Mouse (Mus musculus) small intestine, adult 2 months (tissue): ENCODE measurements around the gene Cd79b. TPM values are rescaled to one million over a fixed set of nuclear protein-coding genes. Genes with fewer than 3 reads are reported as not detected.
A peak's percentile ranks its signal among the peaks of the same experiment; 100 is the strongest.

ENCODE experiments used
- H3K27ac ChIP-seq: fragments of 200-500 bp; 2 replicates; pipeline ENCODE4 v1.5.1; 2012; ENCODE audit warnings: low read depth, low read length, control low read depth, inconsistent platforms; ENCODE audit not compliant: insufficient read depth
- H3K27me3 ChIP-seq: fragments of 200-500 bp; 2 replicates; pipeline ENCODE4 v1.6.1; 2012; ENCODE audit warnings: mild to moderate bottlenecking, moderate library complexity, low read length, inconsistent platforms; ENCODE audit not compliant: control insufficient read depth, insufficient read depth
- H3K36me3 ChIP-seq: fragments of 200-500 bp; 2 replicates; pipeline ENCODE4 v1.6.1; 2012; ENCODE audit warnings: mild to moderate bottlenecking, low read length, control low read depth, inconsistent platforms; ENCODE audit not compliant: control insufficient read depth, insufficient read depth
- H3K4me1 ChIP-seq: fragments of 200-500 bp; 2 replicates; pipeline ENCODE4 v1.6.1; 2012; ENCODE audit warnings: low read length, inconsistent platforms, mixed read lengths; ENCODE audit not compliant: control insufficient read depth, insufficient read depth, insufficient read length
- H3K4me3 ChIP-seq: fragments of 200-500 bp; 2 replicates; pipeline ENCODE4 v1.5.1; 2012; ENCODE audit warnings: low read depth, mild to moderate bottlenecking, control low read depth, inconsistent platforms, low read length, moderate library complexity
- CTCF ChIP-seq: fragments of 200-500 bp; IDR thresholded peaks from 2 replicates; pipeline ENCODE4 v1.5.1; 2012; ENCODE audit warnings: low read depth, mild to moderate bottlenecking, control low read depth, inconsistent platforms, low read length, moderate library complexity, mixed read lengths; ENCODE audit not compliant: insufficient replicate concordance, insufficient read length; ENCODE audit errors: extremely low read depth
- POLR2A ChIP-seq: fragments of 200-500 bp; IDR thresholded peaks from 2 replicates; pipeline ENCODE4 v1.6.1; 2012; ENCODE audit warnings: low read depth, mild to moderate bottlenecking, control low read depth, inconsistent platforms, low read length, moderate library complexity
- WGBS: fragments of 180-500 bp; shearing (Covaris S2); methylation state at CpG from one replicate; pipeline ENCODE4 v1.1.7; 2018; 5-methylcytosine and 5-hydroxymethylcytosine counted together
- polyA plus RNA-seq: library from polyadenylated mRNA; depleted of rRNA; stranded (reverse); fragments of >200 nt; gene quantifications from 2 replicates; pipeline ENCODE4 v1.2.3, GENCODE M21; 2012

Cd79b gene
- polyA plus RNA-seq, 1 experiment, result 21.2 TPM

- Histone ChIP-seq H3K27me3 (no peaks in the 10 kb centered on the region), H3K36me3 (no peaks in the 10 kb centered on the region), H3K27ac (peak overlapping the region; percentile 48; the same call in 1 of the 2 replicates), H3K4me1 (peaks cover 27% of the 10 kb centered on the region), H3K4me3 (no peak overlapping the region)
- WGBS, result 90% methylated on average over 6 of the region's 6 CpGs
- TF ChIP-seq POLR2A (no peak), CTCF (no peak)
Observed at GRCm38 (mm10) chr11:106273811-106274210, 40.8 kb downstream of the Cd79b start.

GRCm38 (mm10) chr11:106273311-106273684 lies 41.3 kb downstream of the Cd79b start:
- peak overlapping the region; percentile 48 for H3K27ac ChIP-seq
- WGBS, result 3% methylated on average over 16 of the region's 16 CpGs
- TF ChIP-seq CTCF (no peak), POLR2A (no peak)
- H3K4me1 ChIP-seq, result peaks cover 31% of the 10 kb centered on the region
- peak overlapping the region; percentile 64 for H3K4me3 ChIP-seq
- H3K36me3 ChIP-seq, result no peaks in the 10 kb centered on the region
- H3K27me3 ChIP-seq, result no peaks in the 10 kb centered on the region

DNA sequence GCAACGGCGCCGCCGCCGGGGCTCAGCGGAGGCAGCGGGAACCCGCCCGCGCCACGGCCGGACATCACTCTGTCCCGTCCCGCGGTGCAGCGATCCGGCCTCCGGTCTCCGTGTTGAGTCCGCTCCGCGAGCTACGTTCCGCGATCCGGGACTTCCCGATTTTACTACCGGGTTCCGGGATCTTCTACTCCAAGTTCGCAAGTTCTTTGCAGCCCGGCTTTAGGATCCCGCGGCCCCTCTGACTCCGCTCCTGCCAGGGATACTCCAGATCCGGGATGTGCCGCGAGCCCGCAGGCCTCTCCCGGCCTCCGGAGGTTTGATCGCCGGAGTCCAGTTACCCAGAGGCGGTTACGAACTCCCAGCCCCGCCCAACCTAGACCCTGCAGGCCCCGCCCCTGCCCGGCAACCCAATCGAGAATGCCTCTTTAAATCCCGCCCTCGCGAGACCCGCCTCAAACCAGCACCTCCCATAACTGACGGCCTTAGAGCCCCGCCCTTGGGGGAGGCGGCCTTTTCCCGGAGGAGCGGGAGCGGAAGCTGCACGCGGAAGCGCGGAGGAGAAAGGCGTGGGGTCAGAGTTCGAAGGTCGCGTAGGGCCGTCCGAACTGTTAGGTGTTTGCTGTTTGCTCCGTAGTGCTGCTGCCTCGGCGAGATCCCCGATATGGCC lies 41.8 kb downstream of the Cd79b start, which contains the start of gene Smarcd2:
TSS of gene Smarcd2 (minus strand) at position 329 of the 667 bp plus-strand sequence.
- Histone ChIP-seq H3K27ac (peak within 1 kb of the TSS; percentile 77), H3K4me1 (peaks cover 35% of the 10 kb centered on the region), H3K4me3 (peak within 1 kb of the TSS; percentile 78), H3K36me3 (no peaks in the 10 kb centered on the region), H3K27me3 (no peaks in the 10 kb centered on the region)
- no peak for TF ChIP-seq CTCF
- TF ChIP-seq POLR2A, result peak; percentile 75
- under 1% methylated on average over 72 of the region's 72 CpGs for WGBS

DNA sequence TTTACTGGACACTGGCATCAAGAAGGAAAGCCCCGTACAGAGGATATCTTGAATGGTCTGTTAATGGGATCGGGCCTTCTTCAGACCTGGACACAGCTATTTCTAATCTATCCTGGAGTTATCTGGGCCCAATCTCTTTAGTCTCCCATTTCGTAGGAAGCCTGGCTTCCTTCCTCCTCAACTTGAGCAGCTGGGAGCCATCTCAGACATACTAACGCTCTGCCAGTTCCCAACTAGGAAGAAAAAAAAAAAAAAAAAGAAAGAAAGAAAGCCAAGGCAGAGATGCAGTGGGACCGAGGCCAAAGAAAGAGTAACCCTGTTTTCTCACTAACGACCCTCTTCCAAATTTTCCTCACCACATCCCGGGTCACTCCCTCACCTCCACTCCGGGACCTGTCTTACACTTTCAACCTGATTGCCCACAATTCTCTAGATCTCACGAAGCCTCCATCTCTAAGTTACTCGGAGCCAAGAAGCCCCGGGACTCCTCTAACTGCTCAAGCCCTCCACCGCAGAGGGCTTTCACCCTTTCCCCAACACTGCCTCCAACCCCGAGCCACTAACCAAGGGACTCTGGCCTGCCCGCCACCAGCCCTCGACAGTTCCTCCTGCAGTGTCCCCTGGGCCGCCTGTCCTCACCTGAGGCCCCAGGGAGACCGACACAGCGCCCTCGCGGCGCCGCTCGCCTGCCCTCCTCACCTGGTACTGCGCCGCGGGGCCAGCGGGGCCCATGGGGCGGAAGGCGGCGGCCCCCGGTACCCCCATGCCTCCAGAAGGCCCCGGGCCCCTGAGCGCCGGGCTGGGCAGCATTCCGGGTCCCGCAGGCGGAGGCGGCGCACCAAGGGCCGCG lies 42.5 kb downstream of the Cd79b start:
- under 1% methylated on average over 41 of the region's 41 CpGs for WGBS
- TF ChIP-seq CTCF (no peak), POLR2A (no peak)
- H3K27me3 ChIP-seq, result no peaks in the 10 kb centered on the region
- H3K36me3 ChIP-seq, result peaks cover 2% of the 10 kb centered on the region
- H3K27ac ChIP-seq, result peak overlapping the region; percentile 77
- H3K4me1 ChIP-seq, result peaks cover 42% of the 10 kb centered on the region
- H3K4me3 ChIP-seq, result peak overlapping the region; percentile 78

- Histone ChIP-seq H3K36me3 (peaks cover 10% of the 10 kb centered on the region), H3K27ac (peak overlapping the region; percentile 77), H3K4me3 (peak overlapping the region; percentile 78), H3K27me3 (no peaks in the 10 kb centered on the region), H3K4me1 (peaks cover 39% of the 10 kb centered on the region)
- TF ChIP-seq CTCF (no peak), POLR2A (no peak)
- 11% methylated on average over 5 of the region's 5 CpGs for WGBS
Observed at GRCm38 (mm10) chr11:106271131-106271793, 43.3 kb downstream of the Cd79b start.

GRCm38 (mm10) chr11:106269060-106269431 lies 45.5 kb downstream of the Cd79b start:
- Histone ChIP-seq H3K4me1 (peaks cover 31% of the 10 kb centered on the region), H3K27me3 (no peaks in the 10 kb centered on the region), H3K36me3 (peaks cover 31% of the 10 kb centered on the region), H3K4me3 (no peak overlapping the region), H3K27ac (peak overlapping the region; percentile 58)
- WGBS, result 17% methylated on average over 3 of the region's 3 CpGs
- TF ChIP-seq CTCF (no peak), POLR2A (no peak)
